Mouse (Mus musculus) natural killer cell, adult 2 months (primary cell): ENCODE measurements around the gene Prtn3.
"Not testable (repeated sequence)": the region's sequence is repeated elsewhere in the genome, so short reads cannot be mapped to it uniquely, and the experiment has no call there.

Experiments used
- DNase-seq, 2 experiments: peaks; one replicate each; pipeline ENCODE4 v3.0.0; 2022; ENCODE audit warnings: low spot score in 2 of 2

The Prtn3 gene

DNA sequence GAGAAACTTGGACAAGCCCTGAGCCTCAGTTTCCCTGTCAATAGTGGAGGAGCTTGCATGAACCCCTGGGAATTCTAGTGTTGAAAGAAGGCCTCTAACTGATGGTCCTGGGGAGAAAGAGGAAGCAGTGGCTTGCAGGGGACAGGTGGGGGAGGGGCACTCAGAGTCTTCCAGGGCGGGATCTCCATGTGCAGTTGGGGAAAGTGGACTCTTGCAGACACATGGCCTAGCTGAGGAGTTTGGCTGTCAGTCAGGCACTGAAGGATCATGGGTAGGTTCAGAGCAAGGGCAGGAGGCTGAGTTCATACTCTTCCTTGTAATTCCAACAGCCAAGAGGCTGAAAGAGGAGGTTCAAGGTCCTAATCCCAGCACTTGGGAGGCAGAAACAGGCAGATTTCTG is 2.9 kb downstream of the Prtn3 start:
- no peak for DNase-seq

DNA sequence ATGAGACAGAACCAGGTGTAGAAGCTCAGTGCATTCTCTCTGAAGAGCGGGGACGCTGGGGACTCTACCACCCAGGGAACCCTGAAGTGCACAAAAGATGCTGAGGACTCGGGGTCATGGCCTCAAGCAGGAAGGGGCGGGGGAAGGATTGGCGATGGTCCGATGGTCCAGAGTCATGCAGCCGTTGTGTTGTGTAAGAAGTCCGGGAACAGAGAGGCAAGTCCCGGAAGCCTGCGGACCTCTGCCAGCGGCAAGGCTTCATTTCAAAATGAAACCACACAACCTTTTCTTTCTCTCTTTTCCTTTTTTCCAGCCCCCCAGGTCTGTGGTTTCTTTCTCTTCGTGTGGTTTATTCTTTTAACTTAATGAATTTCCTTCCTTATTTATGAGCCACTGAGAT is 3.5 kb downstream of the Prtn3 start:
- DNase-seq: no peak

DNA sequence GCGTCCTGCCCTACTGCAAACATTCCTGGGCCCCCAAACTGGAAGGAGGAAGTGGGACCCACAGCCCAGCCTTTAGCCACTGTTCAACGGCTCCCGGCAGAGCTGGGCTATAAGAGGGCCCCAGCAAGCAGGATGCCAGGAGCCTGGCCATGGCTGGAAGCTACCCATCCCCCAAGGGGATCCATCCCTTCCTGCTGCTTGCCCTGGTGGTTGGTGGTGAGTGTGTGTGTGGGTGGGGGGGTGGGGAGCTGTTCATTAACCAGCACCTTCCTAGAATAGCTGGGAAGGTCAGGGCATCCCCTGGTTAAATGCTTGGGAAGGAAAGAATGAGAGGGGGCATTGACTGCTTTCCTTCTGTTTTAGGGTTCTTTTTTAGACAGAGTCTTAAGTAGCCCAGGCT is 5.3 kb downstream of the Prtn3 start:
- no peak for DNase-seq

DNA sequence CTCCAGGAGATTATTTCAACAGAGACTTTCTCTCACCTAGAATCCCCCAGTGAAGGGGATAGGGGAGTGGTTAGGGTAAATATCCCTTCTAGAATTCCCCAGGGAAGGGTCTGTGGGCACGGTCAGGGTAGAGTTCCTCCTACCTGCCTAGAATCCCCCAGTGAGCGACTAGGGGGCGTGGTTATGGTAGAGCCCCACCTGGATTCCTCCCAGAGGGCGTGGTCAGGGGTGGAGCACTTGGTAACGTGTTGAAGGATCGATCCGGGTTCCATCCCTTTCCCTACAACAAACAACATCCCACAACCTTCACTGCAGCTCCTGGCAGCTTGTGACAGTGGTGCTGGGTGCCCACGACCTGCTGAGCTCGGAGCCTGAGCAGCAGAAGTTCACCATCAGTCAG is 6.4 kb downstream of the Prtn3 start:
- DNase-seq: no peak

DNA sequence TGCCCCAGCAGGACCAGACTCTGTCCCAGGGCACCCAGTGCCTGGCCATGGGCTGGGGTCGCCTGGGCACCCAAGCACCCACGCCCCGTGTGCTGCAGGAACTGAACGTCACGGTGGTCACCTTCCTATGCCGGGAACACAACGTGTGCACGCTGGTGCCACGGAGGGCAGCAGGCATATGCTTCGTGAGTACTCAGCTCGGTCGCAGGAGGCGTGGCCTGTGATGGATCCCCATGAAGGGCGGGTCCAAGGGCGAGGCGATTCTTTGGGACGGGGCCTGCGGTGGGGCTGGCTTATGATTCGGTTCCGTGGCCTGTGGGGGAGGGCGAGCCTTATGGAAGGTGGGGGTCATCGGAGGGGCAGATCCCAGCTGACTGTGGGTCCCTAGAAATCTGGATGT is 7.7 kb downstream of the Prtn3 start:
- DNase-seq: no peak

DNA sequence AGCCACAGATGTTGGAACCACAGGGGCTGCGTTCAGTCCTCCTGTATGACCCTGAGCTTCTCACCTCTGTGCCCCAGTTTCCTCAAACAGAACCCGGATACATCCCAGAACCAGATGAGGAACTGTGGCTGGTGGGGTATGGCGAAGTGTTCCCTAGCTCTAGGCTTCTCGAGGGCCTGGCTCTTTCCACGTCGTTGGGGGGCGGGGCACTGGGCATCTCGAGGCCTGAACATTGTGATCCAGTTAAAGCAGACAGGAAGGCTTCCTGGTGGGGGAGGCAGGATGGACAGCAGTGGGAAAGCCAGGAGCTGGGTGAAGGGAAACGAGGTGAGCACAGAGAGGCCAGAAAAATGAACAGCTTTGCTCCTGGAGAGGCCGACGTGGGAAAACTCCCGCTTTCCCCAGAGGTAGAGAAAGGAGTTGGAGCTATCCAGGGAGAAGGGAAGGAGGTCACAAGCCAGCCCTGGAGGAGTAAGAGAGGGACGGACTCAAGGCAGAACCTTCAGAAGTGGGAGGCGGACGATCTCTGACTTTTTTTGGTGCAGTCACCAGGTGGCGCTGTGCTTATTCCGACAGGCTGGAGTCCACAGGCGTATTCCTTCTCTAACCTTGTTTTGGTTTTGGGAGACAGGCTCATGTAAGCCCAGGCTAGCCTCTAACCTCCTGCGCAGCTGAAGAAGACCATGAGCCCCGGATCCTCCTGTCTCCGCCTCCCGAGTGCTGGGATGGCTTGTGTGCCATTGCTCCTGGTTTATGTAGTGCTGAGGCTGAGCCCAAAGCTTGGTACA is 9.2 kb downstream of the Prtn3 start:
- DNase-seq: peak; percentile 58 to 72

DNA sequence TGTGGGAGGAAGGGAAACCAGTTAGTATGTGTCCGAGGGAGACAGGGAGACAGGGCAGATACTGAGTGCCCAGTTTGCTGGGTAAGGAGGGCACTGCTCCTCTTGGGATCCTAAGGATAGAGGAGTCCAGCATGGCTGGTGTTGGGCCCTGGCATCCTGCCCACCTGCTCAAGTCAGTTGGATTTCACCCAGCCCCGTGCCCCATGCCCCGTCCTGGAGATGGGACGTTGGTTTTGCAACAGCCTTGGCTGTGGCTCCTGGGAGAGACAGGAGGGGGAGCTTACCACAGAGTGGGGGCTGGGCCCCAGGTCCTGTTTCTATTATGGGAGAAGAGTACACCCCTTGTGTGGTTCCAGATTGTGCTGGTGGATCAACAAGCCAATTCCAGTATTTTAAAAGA is 10.2 kb downstream of the Prtn3 start:
- DNase-seq: no peak

DNA sequence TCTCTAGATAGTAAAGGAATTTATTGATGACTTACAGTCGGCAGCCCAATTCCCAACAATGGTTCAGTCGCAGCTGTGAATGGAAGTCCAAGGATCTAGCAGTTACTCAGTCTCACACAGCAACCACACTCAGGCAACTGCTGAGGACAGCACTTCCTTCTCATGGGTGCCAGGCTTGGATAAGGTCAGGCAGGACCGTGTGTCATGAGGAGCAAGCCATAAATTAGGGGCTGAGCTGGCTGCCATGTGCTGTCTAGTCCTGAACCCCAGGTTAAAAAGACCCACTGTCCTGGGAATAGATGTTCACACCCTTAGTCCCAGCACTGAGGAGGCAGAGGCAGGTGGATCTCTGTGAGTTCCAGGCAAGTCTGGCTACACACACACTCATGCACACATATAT is 10.7 kb downstream of the Prtn3 start:
- not testable (repeated sequence) for DNase-seq

DNA sequence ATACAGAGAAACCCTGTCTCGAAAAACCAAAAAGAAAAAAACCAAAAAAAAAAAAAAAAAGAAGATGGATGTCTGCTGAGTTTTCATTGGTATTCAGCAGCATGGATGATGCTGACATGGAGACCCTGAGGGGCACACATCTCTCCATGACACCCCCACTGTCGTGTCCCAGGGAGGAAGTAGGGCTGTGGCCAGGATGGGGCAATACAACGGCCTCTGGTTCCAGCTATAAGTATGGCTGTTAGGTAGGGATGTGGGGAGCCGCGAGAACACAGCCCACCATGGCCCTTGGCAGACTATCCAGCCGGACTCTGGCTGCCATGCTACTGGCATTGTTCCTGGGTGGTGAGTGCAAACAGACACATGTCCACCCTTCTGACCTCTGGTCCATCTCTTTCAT is 11.8 kb downstream of the Prtn3 start, which contains the start of gene Elane:
TSS of gene Elane (plus strand) at position 194 of the 400 bp plus-strand sequence.
- no peak for DNase-seq

DNA sequence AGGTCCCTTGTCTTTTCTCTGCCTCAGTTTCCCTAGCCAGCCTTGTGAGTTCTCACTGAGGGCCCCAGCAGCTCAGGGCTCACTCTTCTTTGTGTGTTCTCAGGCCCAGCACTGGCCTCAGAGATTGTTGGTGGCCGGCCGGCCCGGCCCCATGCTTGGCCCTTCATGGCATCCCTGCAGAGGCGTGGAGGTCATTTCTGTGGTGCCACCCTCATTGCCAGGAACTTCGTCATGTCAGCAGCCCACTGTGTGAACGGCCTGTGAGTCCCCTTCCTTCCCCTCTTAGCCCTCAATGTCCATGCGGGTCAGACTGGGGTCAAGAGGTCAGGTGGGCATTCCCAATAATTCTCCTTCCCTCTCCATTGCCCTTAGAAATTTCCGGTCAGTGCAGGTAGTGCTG is 12.3 kb downstream of the Prtn3 start:
- DNase-seq: no peak

DNA sequence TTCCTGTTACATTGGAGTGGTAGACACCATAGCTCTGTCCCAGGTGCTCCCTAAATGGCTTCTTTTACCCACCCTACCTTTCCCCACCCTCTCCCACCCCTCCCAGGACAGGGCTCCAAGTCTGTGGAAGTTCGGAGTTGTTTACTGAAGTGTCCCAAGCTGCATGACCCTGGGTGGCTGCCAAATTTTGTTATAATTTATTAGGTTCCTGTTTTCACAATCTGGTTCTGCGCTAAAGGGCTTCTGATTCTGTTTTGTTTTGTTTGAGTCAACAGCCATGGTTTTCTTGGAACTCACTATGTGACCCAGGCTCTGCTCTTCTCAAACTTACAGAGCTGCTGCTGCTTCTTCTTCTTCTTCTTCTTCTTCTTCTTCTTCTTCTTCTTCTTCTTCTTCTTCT is 15.1 kb downstream of the Prtn3 start:
- DNase-seq: no peak

DNA sequence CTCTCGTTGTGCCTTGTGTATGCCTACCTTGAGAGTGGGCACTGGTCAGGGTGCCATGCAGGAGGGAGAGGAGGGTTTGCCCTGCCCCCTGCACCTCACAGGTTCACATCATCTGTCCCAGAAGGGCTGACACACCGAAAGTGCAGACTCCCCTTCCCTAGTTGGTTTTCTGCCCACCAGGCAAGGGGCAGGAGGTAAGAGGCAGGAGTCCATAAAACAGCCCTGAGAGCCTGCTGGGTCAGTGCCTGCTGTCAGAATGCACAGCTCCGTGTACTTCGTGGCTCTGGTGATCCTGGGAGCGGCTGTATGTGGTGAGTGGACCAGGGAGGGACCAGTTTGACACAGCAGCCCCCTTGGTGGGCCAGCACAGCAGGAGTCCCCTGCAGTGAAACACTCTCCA is 16.4 kb downstream of the Prtn3 start, which contains the start of gene Cfd:
TSS of gene Cfd (plus strand) at position 184 of the 400 bp plus-strand sequence.
- DNase-seq: no peak

DNA sequence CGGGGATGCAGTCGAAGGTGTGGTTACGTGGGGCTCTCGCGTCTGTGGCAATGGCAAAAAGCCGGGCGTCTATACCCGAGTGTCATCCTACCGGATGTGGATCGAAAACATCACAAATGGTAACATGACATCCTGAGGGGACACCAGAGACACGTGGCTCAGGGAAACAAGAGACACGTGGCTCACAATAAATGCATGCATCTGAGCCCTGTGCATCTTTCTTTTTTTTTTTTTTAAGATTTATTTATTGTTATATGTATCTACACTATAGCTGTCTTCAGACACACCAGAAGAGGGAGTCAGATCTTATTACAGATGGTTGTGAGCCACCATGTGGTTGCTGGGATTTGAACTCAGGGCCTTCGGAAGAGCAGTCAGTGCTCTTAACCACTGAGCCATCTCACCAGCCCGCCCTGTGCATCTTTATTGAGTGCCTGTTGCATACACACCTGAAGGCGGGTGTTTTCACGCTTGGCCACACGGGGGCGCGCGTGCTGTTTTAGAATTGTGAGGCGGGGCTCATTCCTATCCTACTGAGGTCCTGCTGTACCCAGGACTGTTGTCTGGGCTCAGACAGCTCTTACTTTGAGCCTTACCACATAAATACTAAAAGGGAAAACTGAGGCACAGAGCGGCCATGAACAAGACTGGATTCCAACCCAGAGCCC is 18.3 kb downstream of the Prtn3 start:
- peak; percentile 78 to 83 for DNase-seq

DNA sequence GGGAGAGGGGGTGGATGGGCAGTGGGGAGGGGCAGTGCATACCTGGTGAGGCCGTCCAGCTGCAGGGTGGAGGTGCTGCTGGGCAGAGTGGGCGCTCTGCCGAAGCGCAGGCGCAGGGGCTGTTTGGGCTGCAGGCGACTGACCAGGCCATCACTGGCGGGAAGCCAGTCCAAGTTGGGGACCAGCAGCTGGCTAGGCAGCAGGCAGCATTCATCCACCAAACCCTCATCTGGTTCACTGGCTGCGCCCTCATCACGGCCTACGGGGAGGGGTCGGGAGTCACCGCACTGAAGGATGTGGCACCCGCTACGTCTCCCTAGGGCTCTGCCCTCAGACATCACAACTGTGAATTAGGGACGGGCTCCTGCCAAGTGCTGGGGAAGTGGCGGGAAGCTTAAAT is 22.0 kb downstream of the Prtn3 start:
- DNase-seq: no peak

DNA sequence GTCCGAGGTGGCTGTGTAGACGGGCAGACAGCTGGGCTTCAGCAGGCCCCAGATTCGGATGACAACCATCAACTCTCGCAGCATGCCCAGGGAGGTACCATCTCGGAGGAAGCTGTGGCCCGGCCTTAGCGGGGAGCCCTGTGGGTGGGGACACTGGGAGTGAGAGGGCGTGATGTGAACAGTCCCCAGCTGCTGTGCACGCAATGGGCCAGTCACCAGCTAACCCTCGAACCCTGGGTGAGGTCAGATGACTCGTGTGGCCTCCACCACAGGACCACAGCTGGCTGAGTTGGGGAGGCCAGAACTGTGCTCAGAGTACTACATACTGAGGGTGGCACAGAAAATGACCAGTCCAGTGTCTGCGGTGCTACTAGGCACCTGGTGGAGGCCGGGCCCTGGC is 22.5 kb downstream of the Prtn3 start:
- DNase-seq: peak in 1 of 2 experiments; percentile 42

DNA sequence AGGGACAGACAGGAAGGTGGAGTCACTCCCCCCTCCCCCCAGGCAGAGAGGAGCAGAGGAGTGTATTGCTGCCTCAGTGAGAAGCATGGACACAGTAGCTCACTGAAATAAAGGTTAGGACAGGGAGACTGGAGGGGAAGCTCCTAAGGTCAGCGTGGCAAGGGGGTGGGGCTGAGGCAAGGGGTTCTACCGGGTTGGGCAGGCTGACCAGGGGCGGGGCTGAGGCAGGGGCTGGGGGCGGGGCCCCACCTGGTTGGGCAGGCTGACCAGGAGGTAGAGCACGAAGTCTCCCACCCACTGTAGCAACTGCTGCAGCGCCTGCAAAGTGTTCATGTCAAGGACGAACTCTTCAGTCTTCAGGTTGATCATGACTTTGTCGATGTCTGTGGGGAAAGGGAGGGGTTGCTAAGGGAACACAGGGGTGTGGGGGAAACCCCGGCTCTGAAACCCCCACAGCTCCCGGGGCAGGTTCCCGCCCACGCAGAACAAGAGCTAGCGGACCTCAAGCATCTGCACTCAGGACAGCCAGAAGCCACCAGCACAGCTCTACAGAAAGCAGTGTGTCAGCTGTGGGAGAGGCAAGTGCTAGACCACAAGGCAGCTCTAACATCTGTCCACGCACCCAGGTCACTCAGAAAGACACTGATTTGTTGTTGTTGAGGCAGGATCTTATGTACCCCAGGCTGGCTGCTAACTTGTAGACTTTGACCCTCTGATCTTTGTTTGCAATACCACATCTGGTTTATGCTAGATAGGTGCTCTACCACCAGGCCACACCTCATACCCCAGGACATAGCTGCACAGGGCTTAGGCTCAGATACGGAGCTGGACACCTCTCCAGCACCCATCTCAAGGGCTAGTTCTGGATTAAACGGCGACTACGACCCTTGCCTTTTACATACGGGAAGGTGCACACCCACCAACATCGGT is 23.3 kb downstream of the Prtn3 start:
- peak; percentile 69 to 80 for DNase-seq

DNA sequence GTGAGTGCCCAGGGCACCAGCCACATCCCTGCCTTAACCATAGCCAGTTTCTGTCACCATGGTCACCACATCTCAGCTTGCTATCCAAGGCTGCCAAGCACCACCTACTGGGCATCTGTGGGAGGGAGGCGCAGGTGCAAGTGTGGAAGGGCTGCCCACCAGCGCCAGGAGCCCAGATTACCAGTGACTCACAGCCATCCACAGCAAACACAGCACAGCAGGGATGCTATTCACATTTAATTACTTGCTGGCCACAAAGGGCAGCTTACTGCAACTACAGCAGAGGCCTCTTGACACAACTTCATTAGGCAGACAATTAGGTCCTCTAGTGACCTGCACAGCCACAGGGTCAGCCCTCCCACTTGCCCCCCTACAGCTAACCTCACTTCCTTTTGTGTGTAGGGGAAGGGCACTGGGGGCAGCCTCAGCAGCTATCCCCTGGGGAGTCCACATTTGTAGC is 26.7 kb downstream of the Prtn3 start:
- DNase-seq: no peak

DNA sequence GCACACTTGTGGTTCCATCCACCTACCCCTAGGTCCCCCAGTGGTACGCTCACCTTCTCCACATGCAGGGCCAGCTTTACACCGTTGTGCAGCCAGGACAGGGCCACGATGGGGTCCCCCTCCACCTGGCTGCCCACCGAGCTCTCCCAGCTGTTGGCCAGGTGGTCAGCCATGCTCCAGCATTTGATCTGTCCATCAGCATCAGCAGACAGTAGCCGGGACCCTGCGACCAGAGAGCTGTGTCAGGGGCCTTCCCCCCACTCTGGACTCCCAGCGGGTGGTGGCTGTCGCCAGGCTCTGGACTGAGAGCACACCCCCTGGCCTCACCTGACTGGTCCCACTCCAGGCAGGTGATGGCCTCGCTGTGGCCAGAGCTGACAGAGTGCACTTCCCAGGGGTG is 32.4 kb downstream of the Prtn3 start:
- DNase-seq: no peak

DNA sequence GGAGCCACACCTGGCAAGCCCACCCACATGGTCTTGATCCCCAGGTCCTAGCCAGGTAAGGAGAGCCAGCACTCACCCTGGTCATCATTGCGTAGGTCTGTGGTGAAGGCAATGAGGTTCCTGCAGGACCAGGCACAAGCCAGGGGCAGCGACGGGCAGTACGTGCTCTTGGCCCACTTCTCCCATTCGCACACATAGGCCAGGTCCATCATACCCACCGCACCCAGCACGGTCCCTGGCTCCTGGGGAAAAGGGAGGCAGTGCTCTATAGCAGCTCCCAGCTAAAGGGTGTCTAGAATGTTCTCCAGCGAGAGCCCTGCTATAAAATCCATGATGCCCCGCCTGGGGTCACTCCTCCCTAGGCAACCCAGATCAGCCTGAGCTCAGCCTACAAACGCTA is 33.1 kb downstream of the Prtn3 start:
- no peak for DNase-seq

DNA sequence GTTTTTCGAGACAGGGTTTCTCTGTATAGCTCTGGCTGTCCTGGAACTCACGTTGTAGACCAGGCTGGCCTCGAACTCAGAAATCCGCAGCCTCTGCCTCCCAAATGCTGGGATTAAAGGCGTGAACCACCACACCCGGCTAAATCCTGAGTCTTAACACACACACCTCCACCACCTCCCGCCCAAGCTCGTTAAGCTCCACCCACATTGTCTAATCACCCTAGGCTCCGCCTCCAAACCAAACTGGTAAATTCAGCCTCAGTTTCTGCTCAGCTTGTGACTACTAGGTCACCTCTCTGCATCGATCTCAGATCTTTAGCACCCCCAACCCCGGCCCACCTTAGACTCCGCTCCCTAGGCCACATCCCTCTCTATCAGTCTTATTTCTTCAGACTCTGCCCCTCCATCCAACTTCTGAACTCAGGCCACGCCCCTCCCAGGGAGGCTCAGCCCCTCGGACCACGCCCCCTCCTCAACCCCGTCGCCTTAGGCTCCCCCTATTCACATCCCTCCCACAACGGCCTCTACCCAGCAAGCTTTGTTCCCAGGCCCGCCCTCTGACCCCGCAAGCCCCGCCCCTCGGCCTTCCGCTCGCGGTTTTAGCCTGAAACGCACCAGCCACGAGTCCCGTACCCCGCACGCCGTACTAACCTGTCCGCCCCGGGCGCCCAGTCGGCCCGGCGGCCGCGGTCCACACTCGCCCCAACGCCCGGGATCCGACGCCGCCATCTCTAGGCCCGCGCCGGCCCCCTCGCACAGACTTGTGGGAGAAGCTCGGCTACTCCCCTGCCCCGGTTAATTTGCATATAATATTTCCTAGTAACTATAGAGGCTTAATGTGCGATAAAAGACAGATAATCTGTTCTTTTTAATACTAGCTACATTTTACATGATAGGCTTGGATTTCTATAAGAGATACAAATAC is 34.2 kb downstream of the Prtn3 start, which contains the start of gene Med16:
TSS of gene Med16 (minus strand) at position 757 of the 925 bp plus-strand sequence.
- peak; percentile 99 for DNase-seq
